Mouse (Mus musculus) liver, embryonic 13.5 days (tissue): ENCODE measurements around the gene Stk11ip. TPM values are rescaled to one million over a fixed set of nuclear protein-coding genes. Genes with fewer than 3 reads are reported as not detected.

ENCODE experiments used
- ATAC-seq: fragments of 200-750 bp; cut with Nextera tagmentation; 2 replicates; pipeline ENCODE4 v1.8.0; 2017; ENCODE audit warnings: low read depth, mild to moderate bottlenecking, moderate number of reproducible peaks, moderate library complexity
- DNase-seq: peaks from one replicate; pipeline ENCODE4 v3.0.0; 2022
- H3K27ac ChIP-seq: fragments of 300-500 bp; sonication (generic); 2 replicates; pipeline ENCODE4 v1.5.1; 2015; ENCODE audit warnings: moderate library complexity, mild to moderate bottlenecking, inconsistent platforms
- H3K27me3 ChIP-seq: fragments of 300-500 bp; sonication (generic); 2 replicates; pipeline ENCODE4 v1.6.1; 2015; ENCODE audit warnings: mild to moderate bottlenecking, inconsistent platforms
- H3K36me3 ChIP-seq: fragments of 300-500 bp; sonication (generic); 2 replicates; pipeline ENCODE4 v1.6.1; 2015; ENCODE audit warnings: mild to moderate bottlenecking, inconsistent platforms
- H3K4me1 ChIP-seq: fragments of 300-500 bp; sonication (generic); replicated peaks from 2 replicates; pipeline ENCODE4 v1.6.1; 2015; ENCODE audit warnings: inconsistent platforms
- H3K4me2 ChIP-seq: fragments of 300-500 bp; sonication (generic); 2 replicates; pipeline ENCODE4 v1.6.1; 2015; ENCODE audit warnings: inconsistent platforms, mild to moderate bottlenecking, moderate library complexity
- H3K4me3 ChIP-seq: fragments of 300-500 bp; sonication (generic); replicated peaks from 2 replicates; pipeline ENCODE4 v1.5.1; 2015; ENCODE audit warnings: mild to moderate bottlenecking, inconsistent platforms
- H3K9ac ChIP-seq: fragments of 300-500 bp; sonication (generic); 2 replicates; pipeline ENCODE4 v1.6.1; 2015; ENCODE audit warnings: mild to moderate bottlenecking, inconsistent platforms
- H3K9me3 ChIP-seq: fragments of 300-500 bp; sonication (generic); replicated peaks from 2 replicates; pipeline ENCODE4 v1.6.1; 2016; ENCODE audit warnings: inconsistent platforms
- WGBS: fragments of 180-500 bp; shearing (Covaris S2); methylation state at CpG from one replicate; pipeline ENCODE4 v1.1.7; 2015; ENCODE audit not compliant: insufficient replicate concordance; 5-methylcytosine and 5-hydroxymethylcytosine counted together
- polyA plus RNA-seq: library from polyadenylated mRNA; unstranded; fragments of >200 nt; fragmentation: Nextera tagmentation; extraction: Ambion mirVana; gene quantifications from 2 replicates; pipeline ENCODE4 v1.2.1, GENCODE M21; 2015

Stk11ip gene
- polyA plus RNA-seq, 1 experiment from 2014 or later = 5.5 TPM

DNA sequence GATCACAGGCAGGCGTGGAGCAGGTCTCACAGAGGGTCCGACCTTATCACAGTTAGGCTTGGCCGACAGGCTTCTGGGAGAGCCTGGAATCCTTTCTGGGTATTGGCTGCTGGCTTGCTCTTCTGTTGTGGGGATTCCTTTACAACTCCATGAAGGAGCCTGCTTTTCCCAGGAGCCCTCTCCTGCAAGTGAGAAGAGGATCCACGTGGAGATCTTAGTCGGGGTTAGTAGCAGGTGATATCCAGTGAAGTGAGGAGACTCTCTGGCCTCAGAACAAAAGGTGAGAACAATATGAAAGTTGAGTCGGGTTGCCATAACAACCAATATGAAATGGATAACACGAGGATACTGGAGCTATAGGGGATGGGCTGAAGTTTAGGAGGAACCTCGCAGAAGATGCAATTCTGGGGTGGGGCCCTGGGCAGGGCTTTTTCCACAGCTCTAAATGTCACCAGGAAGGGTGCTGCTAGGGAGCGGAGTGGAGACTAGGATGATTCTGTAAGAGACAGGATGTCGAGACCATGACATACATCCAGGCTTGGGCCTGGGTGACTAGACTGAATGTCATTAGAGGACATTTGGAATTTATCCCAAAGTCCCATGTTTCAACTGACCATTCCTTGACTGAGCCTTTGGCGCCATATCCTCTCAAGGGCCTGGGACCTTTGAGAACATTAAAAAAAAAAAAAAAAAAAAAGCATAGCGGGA is 39.0 kb downstream of the Stk11ip start:
- WGBS = 56% methylated on average over 12 of the region's 12 CpGs
- ATAC-seq (no peak), DNase-seq (no peak)
- no peaks in the 10 kb centered on the region for H3K9me3 ChIP-seq
- no peak overlapping the region for H3K4me2 ChIP-seq
- no peak overlapping the region for H3K4me3 ChIP-seq
- H3K36me3 ChIP-seq = no peaks in the 10 kb centered on the region
- H3K9ac ChIP-seq = no peak overlapping the region
- H3K27ac ChIP-seq = no peak overlapping the region
- peaks cover 7% of the 10 kb centered on the region for H3K4me1 ChIP-seq
- H3K27me3 ChIP-seq = peaks cover 23% of the 10 kb centered on the region

DNA sequence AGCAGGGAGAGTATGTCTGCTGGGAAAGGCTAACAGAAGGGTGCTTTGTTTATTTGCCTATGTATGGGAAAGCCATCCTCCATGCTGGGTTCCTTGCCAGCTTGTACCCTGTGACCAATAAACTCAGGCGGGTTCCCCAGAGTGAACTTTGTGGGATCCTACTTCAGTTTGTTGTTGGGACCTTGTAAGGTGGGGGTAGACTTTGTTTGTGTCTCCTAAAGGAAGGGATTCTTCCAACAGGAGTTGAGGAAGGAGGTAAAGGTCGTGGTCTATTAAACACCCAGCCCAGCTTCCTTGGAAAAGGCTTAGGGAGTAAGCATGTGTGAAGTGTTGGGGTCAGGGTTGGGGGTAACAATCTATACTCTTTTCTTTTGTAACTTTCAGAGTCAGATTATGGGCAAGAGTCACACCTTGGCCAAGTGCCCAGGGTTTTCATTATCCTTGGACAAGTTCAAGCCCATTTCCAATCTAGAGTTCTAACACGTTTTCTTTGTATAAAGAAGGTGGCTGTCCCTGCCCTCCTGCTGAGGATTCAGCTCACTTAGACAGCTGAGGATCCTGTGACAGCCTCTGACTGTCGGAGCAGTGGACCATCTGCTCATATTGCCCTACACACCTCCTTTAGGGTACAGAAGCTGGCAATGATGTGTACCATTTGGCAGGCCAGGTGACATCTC is 40.0 kb downstream of the Stk11ip start:
- Histone ChIP-seq H3K9me3 (no peaks in the 10 kb centered on the region), H3K4me2 (no peak overlapping the region), H3K4me1 (peaks cover 7% of the 10 kb centered on the region), H3K27ac (no peak overlapping the region), H3K9ac (no peak overlapping the region), H3K27me3 (peaks cover 28% of the 10 kb centered on the region), H3K36me3 (no peaks in the 10 kb centered on the region), H3K4me3 (no peak overlapping the region)
- WGBS = 34% methylated on average over 4 of the region's 4 CpGs
- DNase-seq = no peak
- ATAC-seq = no peak

- Histone ChIP-seq H3K9ac (no peak overlapping the region), H3K4me2 (no peak overlapping the region), H3K4me3 (no peak overlapping the region), H3K9me3 (no peaks in the 10 kb centered on the region), H3K27me3 (peaks cover 25% of the 10 kb centered on the region), H3K27ac (no peak overlapping the region), H3K36me3 (no peaks in the 10 kb centered on the region), H3K4me1 (peaks cover 7% of the 10 kb centered on the region)
- WGBS = 54% methylated on average over 1 of the region's 1 CpGs
- DNase-seq (no peak), ATAC-seq (no peak)
These were observed 40.5 kb downstream of the Stk11ip start for GRCm38 (mm10) chr1:75561898-75562238.

GRCm38 (mm10) chr1:75564102-75564501 is 42.8 kb downstream of the Stk11ip start:
- Histone ChIP-seq H3K9ac (no peak overlapping the region), H3K4me1 (peaks cover 3% of the 10 kb centered on the region), H3K9me3 (no peaks in the 10 kb centered on the region), H3K4me2 (no peak overlapping the region), H3K36me3 (no peaks in the 10 kb centered on the region), H3K27me3 (peaks cover 22% of the 10 kb centered on the region), H3K27ac (no peak overlapping the region), H3K4me3 (no peak overlapping the region)
- ATAC-seq (no peak), DNase-seq (no peak)
- WGBS = 51% methylated on average over 2 of the region's 2 CpGs

DNA sequence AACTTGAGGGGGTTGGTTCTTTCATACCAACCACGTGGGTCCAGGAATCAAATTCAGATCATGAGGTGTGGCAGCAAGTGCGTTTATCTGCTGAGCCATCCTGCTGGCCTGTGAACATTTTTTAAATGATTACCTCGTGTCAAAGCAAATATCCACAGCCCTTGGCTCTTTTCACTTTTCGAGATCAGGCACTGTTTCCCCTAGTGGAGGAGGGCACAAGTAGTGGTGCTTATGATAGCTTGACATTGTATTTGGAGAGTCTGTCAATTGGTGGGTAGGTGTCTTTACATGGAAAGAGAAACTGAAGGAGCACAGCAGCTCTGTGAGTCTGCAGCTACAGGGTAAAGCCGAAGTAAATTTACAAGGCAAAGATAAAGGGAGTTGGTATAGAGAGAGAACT is 43.6 kb downstream of the Stk11ip start:
- Histone ChIP-seq H3K4me3 (no peak overlapping the region), H3K36me3 (no peaks in the 10 kb centered on the region), H3K9me3 (no peaks in the 10 kb centered on the region), H3K4me2 (no peak overlapping the region), H3K4me1 (no peaks in the 10 kb centered on the region), H3K27ac (no peak overlapping the region), H3K9ac (no peak overlapping the region), H3K27me3 (peaks cover 22% of the 10 kb centered on the region)
- WGBS = 36% methylated on average over 5 of the region's 5 CpGs
- DNase-seq (no peak), ATAC-seq (no peak)

- Histone ChIP-seq H3K27ac (no peak overlapping the region), H3K27me3 (peaks cover 22% of the 10 kb centered on the region), H3K9me3 (no peaks in the 10 kb centered on the region), H3K4me1 (no peaks in the 10 kb centered on the region), H3K4me3 (no peak overlapping the region), H3K36me3 (no peaks in the 10 kb centered on the region), H3K9ac (no peak overlapping the region), H3K4me2 (no peak overlapping the region)
- no peak for DNase-seq
- WGBS = 30% methylated on average over 9 of the region's 9 CpGs
- no peak for ATAC-seq
These were observed 44.3 kb downstream of the Stk11ip start for GRCm38 (mm10) chr1:75565616-75566015.

DNA sequence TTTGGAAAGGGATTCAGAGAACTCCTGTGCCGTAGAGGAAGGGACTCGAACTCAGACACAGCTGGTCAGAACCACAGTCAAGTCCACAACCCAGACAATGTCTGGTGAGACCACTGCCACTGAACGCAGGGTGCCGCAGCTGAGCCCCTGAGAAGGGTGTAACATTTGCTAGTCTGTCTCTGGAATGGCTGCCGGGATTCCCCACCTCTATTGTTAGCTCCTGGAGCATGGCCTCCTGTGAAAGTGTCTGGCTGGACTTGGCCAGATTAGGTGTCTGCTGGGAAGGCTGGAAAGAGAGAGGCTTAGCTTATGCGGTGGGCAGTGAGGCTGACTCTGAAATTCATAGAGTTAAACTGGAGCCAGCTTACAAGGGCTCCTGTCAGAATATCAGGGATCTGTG is 49.1 kb downstream of the Stk11ip start:
- DNase-seq = no peak

GRCm38 (mm10) chr1:75572776-75573175 is 51.4 kb downstream of the Stk11ip start:
- H3K4me3 ChIP-seq = no peak overlapping the region
- no peaks in the 10 kb centered on the region for H3K4me1 ChIP-seq
- no peak overlapping the region for H3K9ac ChIP-seq
- no peaks in the 10 kb centered on the region for H3K36me3 ChIP-seq
- no peak overlapping the region for H3K4me2 ChIP-seq
- no peak overlapping the region for H3K27ac ChIP-seq
- 55% methylated on average over 6 of the region's 6 CpGs for WGBS
- ATAC-seq (no peak), DNase-seq (no peak)
- H3K9me3 ChIP-seq = no peaks in the 10 kb centered on the region
- H3K27me3 ChIP-seq = peaks cover 5% of the 10 kb centered on the region

More for the DNA sequence above, 49.1 kb downstream of the Stk11ip start:
- Histone ChIP-seq H3K27me3 (peaks cover 9% of the 10 kb centered on the region), H3K9me3 (no peaks in the 10 kb centered on the region), H3K36me3 (no peaks in the 10 kb centered on the region), H3K4me2 (no peak overlapping the region), H3K27ac (no peak overlapping the region), H3K4me1 (no peaks in the 10 kb centered on the region), H3K9ac (no peak overlapping the region), H3K4me3 (no peak overlapping the region)
- no peak for ATAC-seq
- WGBS = 64% methylated on average over 6 of the region's 6 CpGs

- Histone ChIP-seq H3K9ac (no peak overlapping the region), H3K36me3 (no peaks in the 10 kb centered on the region), H3K4me1 (no peaks in the 10 kb centered on the region), H3K27me3 (peaks cover 5% of the 10 kb centered on the region), H3K4me3 (no peak overlapping the region), H3K9me3 (no peaks in the 10 kb centered on the region), H3K27ac (no peak overlapping the region), H3K4me2 (no peak overlapping the region)
- DNase-seq = no peak
- 61% methylated on average over 7 of the region's 7 CpGs for WGBS
- no peak for ATAC-seq
These were observed 52.4 kb downstream of the Stk11ip start for GRCm38 (mm10) chr1:75573715-75574114.

DNA sequence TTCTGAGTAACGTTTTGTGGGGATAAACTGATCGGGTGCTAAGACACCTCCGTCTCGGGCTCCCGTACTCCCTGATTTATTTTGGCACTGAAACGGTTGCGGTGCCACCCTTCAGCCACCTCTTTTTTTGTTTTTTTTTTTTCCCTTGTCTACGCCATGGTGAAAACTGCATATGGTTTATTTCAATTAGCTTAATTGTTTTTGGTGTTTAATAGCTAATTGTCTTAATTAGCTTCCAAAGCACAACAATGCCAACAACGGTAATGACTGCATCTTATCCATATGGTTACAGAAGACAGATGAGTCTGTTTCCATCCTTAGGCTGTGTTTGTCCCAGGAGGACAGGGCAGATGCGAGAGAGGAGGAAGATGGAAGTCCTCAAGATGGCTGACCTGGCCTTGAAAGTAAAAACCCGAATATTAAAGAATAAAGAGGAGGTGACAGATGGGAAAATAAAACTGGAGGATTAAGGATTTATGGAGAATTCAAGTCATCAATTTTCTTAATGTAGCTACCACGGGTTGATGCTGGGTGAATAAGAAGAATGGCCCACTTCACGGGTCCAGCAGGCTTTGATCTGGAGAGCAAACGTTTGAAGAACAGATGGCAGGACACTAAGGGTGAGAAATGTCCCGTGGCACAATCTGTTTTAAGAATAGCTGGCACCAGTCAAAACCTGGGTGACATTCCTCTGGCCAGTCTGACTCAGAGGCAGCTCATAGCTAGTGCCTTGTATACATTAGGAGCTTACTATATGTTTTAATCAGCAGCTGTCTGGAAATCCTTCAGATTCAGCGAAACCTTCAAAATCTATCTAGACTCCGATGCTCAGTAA is 53.4 kb downstream of the Stk11ip start:
- peaks cover 5% of the 10 kb centered on the region for H3K27me3 ChIP-seq
- 65% methylated on average over 17 of the region's 17 CpGs for WGBS
- H3K9ac ChIP-seq = no peak overlapping the region

DNA sequence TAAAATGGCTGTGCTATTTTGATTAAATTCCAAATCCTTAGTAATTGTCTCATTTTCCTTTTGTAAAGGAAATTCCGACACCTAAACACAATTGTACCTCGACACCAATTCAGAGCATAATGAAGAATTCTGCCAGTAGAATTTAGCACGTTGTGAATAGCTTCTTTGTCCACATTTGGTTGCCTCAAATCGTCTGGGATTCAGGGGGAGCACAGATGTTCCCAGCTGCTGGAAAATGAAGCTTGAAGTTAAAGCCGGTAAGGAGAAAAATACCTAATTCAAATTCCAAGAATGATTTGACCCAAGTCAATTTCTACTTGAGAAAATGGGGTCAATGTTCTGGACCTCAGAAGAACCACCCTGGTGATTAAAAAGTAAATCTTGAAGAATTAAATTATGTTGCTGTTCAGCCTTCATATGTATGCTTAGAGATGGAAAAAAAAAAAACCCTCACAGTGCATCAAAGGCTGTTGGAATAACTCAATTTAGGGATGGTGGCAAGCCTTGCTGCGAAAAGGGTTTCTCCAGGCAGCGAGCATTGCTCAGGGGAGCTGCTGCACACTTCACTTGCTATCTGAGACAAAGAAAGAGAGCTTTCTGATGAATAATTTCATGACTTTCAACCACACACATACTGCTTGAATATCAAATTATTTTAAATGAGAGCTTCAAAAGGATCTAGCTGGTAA is 60.8 kb downstream of the Stk11ip start:
- ATAC-seq = no peak
- WGBS = 54% methylated on average over 7 of the region's 7 CpGs

More for the DNA sequence above, 53.4 kb downstream of the Stk11ip start:
- Histone ChIP-seq H3K4me3 (no peak overlapping the region), H3K4me1 (no peaks in the 10 kb centered on the region), H3K9me3 (no peaks in the 10 kb centered on the region), H3K36me3 (no peaks in the 10 kb centered on the region), H3K27ac (no peak overlapping the region), H3K4me2 (no peak overlapping the region)
- DNase-seq = no peak
- no peak for ATAC-seq

More for the DNA sequence above, 60.8 kb downstream of the Stk11ip start:
- Histone ChIP-seq H3K4me2 (no peak overlapping the region), H3K27me3 (no peaks in the 10 kb centered on the region), H3K9me3 (no peaks in the 10 kb centered on the region), H3K4me3 (no peak overlapping the region), H3K27ac (no peak overlapping the region), H3K4me1 (no peaks in the 10 kb centered on the region), H3K36me3 (no peaks in the 10 kb centered on the region), H3K9ac (no peak overlapping the region)
- DNase-seq = no peak
